Mouse (Mus musculus) lung, postnatal 0 days (tissue): ENCODE measurements at regions not wholly inside any gene's neighbourhood (a gene's known extent, or its start where the extent isn't known, plus 50 kb on each side); places are given as distances from the start of the nearest gene placed in this dataset.

Experiments used
- CTCF ChIP-seq: IDR thresholded peaks from 2 replicates; pipeline ENCODE4 v1.5.1; 2016; ENCODE audit warnings: antibody characterized with exemption, mild to moderate bottlenecking
- EP300 ChIP-seq: IDR thresholded peaks from 2 replicates; pipeline ENCODE4 v1.6.1; 2016; ENCODE audit warnings: antibody characterized with exemption, mild to moderate bottlenecking, control low read depth

- TF ChIP-seq CTCF (no peak), EP300 (no peak)
Measured at GRCm38 (mm10) chr1:47285639-47286038, 393.0 kb upstream of the Slc39a10 start.
